Mouse (Mus musculus) stomach, postnatal 0 days (tissue): ENCODE measurements around the gene Agrn. TPM values are rescaled to one million over a fixed set of nuclear protein-coding genes. Genes with fewer than 3 reads are reported as not detected.

Experiments used
- ATAC-seq: fragments of 200-750 bp; cut with Nextera tagmentation; 2 replicates; pipeline ENCODE4 v1.8.0; 2017; ENCODE audit not compliant: low FRiP score, low TSS enrichment
- DNase-seq: peaks from one replicate; pipeline ENCODE4 v3.0.0-alpha.2; 2016; ENCODE audit warnings: low spot score
- H3K27ac ChIP-seq: fragments of 300-500 bp; sonication (generic); replicated peaks from 2 replicates; pipeline ENCODE4 v1.5.1; 2014; ENCODE audit warnings: mild to moderate bottlenecking, control low read depth
- H3K27me3 ChIP-seq: fragments of 300-500 bp; sonication (generic); 2 replicates; pipeline ENCODE4 v1.6.1; 2014; ENCODE audit warnings: low read length; ENCODE audit not compliant: control insufficient read depth, insufficient read depth
- H3K36me3 ChIP-seq: fragments of 300-500 bp; sonication (generic); 2 replicates; pipeline ENCODE4 v1.6.1; 2014; ENCODE audit warnings: low read length, mixed read lengths; ENCODE audit not compliant: control insufficient read depth, insufficient read depth
- H3K4me1 ChIP-seq: fragments of 300-500 bp; sonication (generic); replicated peaks from 2 replicates; pipeline ENCODE4 v1.6.1; 2014; ENCODE audit warnings: antibody characterized with exemption; ENCODE audit not compliant: control insufficient read depth, insufficient read depth
- H3K4me2 ChIP-seq: fragments of 300-500 bp; sonication (generic); replicated peaks from 2 replicates; pipeline ENCODE4 v1.6.1; 2014; ENCODE audit warnings: low read depth, mild to moderate bottlenecking, control low read depth, moderate library complexity
- H3K4me3 ChIP-seq: fragments of 300-500 bp; sonication (generic); 2 replicates; pipeline ENCODE4 v1.5.1; 2014; ENCODE audit warnings: low read depth, low read length, control low read depth
- H3K9ac ChIP-seq: fragments of 300-500 bp; sonication (generic); 2 replicates; pipeline ENCODE4 v1.6.1; 2014; ENCODE audit warnings: mild to moderate bottlenecking, low read length, control low read depth, mixed read lengths
- H3K9me3 ChIP-seq: fragments of 300-500 bp; sonication (generic); 2 replicates; pipeline ENCODE4 v1.6.1; 2016; ENCODE audit warnings: low read length; ENCODE audit not compliant: control insufficient read depth
- CTCF ChIP-seq: IDR thresholded peaks from 2 replicates; pipeline ENCODE4 v1.5.1; 2016; ENCODE audit warnings: antibody characterized with exemption, low read depth, mild to moderate bottlenecking, moderate library complexity
- EP300 ChIP-seq: optimal IDR thresholded peaks from 2 replicates; pipeline ENCODE3; 2016; ENCODE audit warnings: antibody characterized with exemption
- WGBS: fragments of 180-500 bp; shearing (Covaris S2); extraction: QIAGEN DNeasy Blood & Tissue Kit; methylation state at CpG from one replicate; pipeline ENCODE4 v1.1.7; 2014; 5-methylcytosine and 5-hydroxymethylcytosine counted together
- polyA plus RNA-seq: library from polyadenylated mRNA; unstranded; fragments of >200 nt; fragmentation: Nextera tagmentation; extraction: Ambion mirVana; gene quantifications from 2 replicates; pipeline ENCODE4 v1.2.1, GENCODE M21; 2015

Agrn gene
- polyA plus RNA-seq, 1 experiment from 2014 or later: 17.7 TPM

DNA sequence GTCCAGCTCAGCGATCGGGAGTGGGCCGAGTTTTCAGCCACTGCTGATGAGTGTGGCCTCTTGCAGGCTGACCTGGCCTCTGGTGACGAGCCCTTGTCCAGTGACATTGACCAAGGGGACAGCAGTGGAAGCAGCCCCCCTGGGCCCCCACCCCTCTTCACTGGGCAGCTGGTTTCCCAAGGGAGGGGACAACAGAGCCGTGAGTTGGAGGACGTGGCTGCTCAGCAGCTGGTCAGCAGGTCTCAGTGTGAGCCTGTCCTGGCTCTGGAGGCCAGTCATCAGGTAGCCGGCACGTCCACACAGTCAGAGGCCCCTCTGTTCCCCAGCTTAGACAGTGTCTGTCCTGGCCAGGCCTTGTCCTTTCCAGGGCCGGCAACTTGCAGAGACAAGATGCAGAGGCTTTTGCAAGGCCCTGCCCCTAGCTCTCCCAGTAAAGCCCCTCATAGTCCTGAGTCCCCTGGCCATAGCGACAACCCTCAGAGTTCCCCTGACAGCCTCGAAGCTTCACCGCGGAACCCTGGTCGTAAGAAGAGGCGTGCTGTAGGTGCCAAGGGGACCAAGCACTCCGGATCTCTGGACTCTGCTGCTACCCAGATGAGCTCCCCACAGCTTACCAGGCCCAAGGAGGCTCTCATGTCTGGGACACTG, 19.9 kb upstream of the Agrn start:
- DNase-seq (no peak), ATAC-seq (no peak)
- Histone ChIP-seq H3K9ac (no peak overlapping the region), H3K9me3 (no peaks in the 10 kb centered on the region), H3K36me3 (no peaks in the 10 kb centered on the region), H3K4me1 (no peaks in the 10 kb centered on the region), H3K4me3 (no peak overlapping the region), H3K27ac (0 out of 2 replicates have a peak overlapping the region, but pooled peaks have one; percentile 30), H3K27me3 (no peaks in the 10 kb centered on the region), H3K4me2 (no peak overlapping the region)
- 79% methylated on average over 16 of the region's 16 CpGs for WGBS
- TF ChIP-seq CTCF (no peak), EP300 (no peak)

DNA sequence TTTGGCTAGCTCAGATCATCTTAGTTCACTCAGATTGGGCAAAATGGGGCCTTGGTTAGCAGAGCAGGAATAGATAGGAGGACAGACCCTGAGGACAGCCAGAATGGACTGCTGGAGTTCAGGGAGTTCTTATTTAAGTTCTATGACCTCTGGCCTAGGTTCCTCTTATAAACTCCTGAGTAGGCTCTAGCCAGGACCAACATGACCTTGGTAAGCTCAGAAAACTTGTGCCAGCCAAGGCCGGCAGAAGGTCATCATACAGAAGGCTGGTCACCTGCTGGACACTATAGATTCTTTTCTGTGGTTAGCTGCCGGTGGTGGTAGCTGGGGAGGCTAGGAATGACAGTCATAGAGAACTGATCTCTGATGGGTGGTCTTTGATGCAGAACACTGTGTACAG, 18.9 kb upstream of the Agrn start:
- Histone ChIP-seq H3K4me3 (no peak overlapping the region), H3K27me3 (no peaks in the 10 kb centered on the region), H3K27ac (no peak overlapping the region), H3K4me2 (no peak overlapping the region), H3K9ac (no peak overlapping the region), H3K9me3 (no peaks in the 10 kb centered on the region), H3K36me3 (no peaks in the 10 kb centered on the region), H3K4me1 (no peaks in the 10 kb centered on the region)
- TF ChIP-seq CTCF (no peak), EP300 (no peak)
- DNase-seq: no peak
- WGBS: 85% methylated on average over 2 of the region's 2 CpGs
- no peak for ATAC-seq

DNA sequence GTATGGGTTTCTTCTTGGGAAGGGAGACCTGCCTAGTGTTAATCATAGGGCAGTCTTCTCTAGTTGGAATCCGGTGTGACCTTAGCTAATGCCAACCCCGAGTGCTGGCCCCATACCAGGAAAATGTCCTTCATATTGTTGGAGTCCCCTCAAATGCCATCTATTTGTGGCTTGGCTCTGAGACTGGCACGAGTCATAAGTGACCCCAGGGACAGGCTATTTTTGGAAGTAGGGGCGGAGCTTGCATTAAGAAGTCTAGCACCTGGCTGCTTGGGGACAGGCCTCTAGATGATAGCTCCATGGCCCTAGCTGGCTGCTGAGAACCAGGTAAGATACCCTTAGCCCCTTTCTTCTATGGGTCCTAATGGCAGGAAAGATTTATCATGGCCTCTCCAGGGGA, 18.4 kb upstream of the Agrn start, which contains the start of gene Perm1:
Gene Perm1, plus strand, starts transcription at position 220 of the 400 bp plus-strand sequence.
- Histone ChIP-seq H3K9me3 (no peaks in the 10 kb centered on the region), H3K4me3 (no peak within 1 kb of the TSS), H3K9ac (no peak within 1 kb of the TSS), H3K4me2 (no peak within 1 kb of the TSS), H3K4me1 (no peaks in the 10 kb centered on the region), H3K36me3 (no peaks in the 10 kb centered on the region), H3K27ac (no peak within 1 kb of the TSS), H3K27me3 (no peaks in the 10 kb centered on the region)
- DNase-seq (no peak), ATAC-seq (no peak)
- 61% methylated on average over 4 of the region's 4 CpGs for WGBS
- TF ChIP-seq EP300 (no peak), CTCF (no peak)

- Histone ChIP-seq H3K4me1 (no peaks in the 10 kb centered on the region), H3K27me3 (no peaks in the 10 kb centered on the region), H3K4me3 (no peak overlapping the region), H3K27ac (no peak overlapping the region), H3K9ac (no peak overlapping the region), H3K9me3 (no peaks in the 10 kb centered on the region), H3K4me2 (no peak overlapping the region), H3K36me3 (no peaks in the 10 kb centered on the region)
- DNase-seq (no peak), ATAC-seq (no peak)
- TF ChIP-seq CTCF: no peak
- no peak for TF ChIP-seq EP300
- WGBS: 87% methylated on average over 13 of the region's 13 CpGs
These were observed 15.8 kb upstream of the Agrn start for GRCm38 (mm10) chr4:156213134-156213533.

DNA sequence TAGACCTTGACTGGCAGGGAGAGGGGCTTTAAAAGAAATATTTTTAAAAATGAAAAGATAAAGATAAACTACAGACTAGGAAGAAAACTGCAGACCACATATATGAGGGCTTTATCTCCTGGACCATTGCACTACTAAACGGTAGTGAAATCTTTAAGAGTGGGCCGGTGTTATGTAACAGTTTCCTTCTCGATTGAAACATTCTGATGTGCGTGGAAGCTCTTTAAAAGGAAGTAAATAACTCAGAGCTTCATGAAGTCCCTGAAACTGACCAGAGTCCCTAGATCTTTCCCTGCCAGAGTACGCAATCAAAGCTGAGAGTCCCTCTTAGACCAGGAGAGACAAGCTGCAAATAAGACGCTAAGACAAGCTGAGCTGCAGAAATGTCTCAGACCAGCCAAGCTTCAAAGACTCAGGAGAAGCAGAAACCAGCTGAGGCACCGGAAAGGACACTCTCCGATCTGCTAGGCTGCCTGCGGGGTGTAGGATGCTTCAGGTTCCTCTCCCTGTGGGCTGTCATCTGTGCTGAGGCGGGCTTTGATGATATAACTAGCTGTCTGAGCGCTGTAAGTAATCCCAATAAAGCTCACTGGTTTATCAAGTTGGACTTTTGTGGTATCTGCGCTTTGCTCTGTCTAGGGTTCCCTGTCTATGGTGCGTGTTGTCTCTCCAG, 12.8 kb upstream of the Agrn start:
- no peak overlapping the region for H3K27ac ChIP-seq
- no peak overlapping the region for H3K9ac ChIP-seq
- no peak overlapping the region for H3K4me2 ChIP-seq
- no peaks in the 10 kb centered on the region for H3K27me3 ChIP-seq
- no peak for TF ChIP-seq CTCF
- no peak for TF ChIP-seq EP300
- no peaks in the 10 kb centered on the region for H3K36me3 ChIP-seq
- ATAC-seq: no peak
- no peaks in the 10 kb centered on the region for H3K9me3 ChIP-seq
- no peak overlapping the region for H3K4me3 ChIP-seq
- no peak for DNase-seq
- no peaks in the 10 kb centered on the region for H3K4me1 ChIP-seq
- 73% methylated on average over 13 of the region's 13 CpGs for WGBS

GRCm38 (mm10) chr4:156208872-156209271, 11.6 kb upstream of the Agrn start:
- no peaks in the 10 kb centered on the region for H3K4me1 ChIP-seq
- DNase-seq: no peak
- no peaks in the 10 kb centered on the region for H3K27me3 ChIP-seq
- 77% methylated on average over 4 of the region's 4 CpGs for WGBS
- TF ChIP-seq EP300 (no peak), CTCF (no peak)
- H3K9ac ChIP-seq: no peak overlapping the region
- H3K27ac ChIP-seq: no peak overlapping the region
- no peak overlapping the region for H3K4me3 ChIP-seq
- ATAC-seq: no peak
- no peaks in the 10 kb centered on the region for H3K36me3 ChIP-seq
- H3K9me3 ChIP-seq: no peaks in the 10 kb centered on the region
- no peak overlapping the region for H3K4me2 ChIP-seq
